Mouse (Mus musculus): ENCODE data around the gene Daxx.

GRCm38 (mm10) chr17:33926207-33926932, 17.2 kb downstream of the Daxx start:
- TF ChIP-seq GATA1 (IDR thresholded peaks at IDR 0.05; ENCODE audit: low read length): no peak
- no peak for TF ChIP-seq TAL1 (IDR thresholded peaks at IDR 0.05; ENCODE audit: low read length)

Data from erythroblast, embryonic 14.5 days (primary cell).